Mouse (Mus musculus) embryo, embryonic 11 days (tissue): ENCODE results near the gene Cacna2d1.
A peak's percentile ranks its signal among the peaks of the same experiment; 100 is the strongest.

Source experiments
- DNase-seq: peaks from one replicate; pipeline ENCODE4 v3.0.0-alpha.2; 2015

Gene Cacna2d1

DNA sequence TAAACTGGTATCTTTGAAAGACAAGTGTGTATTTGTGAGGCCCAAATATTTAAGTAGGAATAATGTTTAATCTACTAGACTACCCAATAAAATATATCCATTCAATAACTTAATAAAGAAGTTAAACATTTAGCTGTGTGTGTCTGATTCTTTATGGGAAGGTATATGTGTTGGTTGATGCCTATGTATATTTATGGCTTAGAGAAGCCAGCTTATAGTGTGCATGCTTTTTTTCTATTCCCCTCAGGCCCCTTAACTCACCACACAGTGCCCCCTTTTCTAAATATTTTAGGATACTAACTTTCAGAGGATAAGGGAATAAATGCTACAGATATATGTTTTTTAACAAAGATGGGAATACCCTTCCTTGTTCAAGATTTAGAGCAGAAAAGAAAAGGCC lies 128.8 kb downstream of the Cacna2d1 start:
- no peak for DNase-seq

DNA sequence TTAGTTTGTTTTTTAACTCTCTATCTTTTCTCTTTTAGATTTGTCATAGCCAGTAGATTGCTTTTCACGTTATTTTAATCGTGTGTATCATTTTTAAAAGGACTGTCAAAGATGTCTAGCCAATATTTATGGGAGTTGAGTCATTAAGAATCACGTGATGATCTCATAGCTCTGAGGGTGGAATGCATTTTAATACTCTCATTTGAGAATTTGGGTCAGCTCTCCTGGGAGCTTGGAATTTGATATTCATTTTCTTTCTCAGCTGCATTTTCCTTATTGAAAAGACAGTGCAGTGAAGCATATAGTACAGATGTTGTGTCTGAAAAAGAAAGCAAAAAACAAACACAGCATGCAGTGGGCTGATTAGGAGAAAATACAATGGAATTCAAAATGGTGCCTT lies 129.5 kb downstream of the Cacna2d1 start:
- no peak for DNase-seq

DNA sequence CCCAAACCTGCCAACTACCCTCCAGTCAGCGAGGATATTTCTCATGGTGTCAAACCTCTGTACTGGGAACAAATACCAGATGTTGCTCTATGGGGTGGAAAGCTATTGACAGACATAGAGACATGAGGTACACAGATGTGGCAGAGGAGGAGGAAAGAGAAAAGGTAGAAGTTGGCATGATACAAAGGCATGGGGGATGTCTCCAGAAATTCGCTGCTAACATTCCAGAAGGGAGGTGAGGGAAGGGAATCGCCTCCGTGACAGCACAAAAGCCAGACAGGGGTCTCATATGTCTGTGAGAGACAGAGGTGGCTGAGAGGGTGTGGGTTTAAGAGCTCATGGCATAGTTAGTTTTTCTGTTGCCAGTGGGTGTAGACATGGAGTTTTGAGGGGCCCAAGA lies 131.3 kb downstream of the Cacna2d1 start:
- DNase-seq = peak; percentile 23

DNA sequence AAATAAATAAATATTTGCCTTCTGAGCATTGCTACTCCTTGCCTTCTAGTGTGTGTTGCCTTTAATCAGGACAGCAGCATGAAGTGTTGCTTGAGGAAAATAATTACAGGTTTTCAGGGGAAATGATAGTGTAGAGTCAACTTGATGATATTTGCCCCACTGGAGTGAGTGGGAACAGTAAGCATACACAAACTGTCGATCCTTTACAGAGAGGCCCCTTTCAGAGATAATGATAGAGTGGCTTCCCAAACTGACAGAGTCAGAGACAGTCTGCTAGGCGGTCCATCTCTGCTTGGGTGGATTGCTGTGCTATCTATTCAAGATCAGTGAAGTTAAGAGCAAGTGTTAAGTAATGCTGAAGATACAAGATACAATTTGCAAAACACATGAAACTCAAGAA lies 147.8 kb downstream of the Cacna2d1 start:
- DNase-seq = no peak

DNA sequence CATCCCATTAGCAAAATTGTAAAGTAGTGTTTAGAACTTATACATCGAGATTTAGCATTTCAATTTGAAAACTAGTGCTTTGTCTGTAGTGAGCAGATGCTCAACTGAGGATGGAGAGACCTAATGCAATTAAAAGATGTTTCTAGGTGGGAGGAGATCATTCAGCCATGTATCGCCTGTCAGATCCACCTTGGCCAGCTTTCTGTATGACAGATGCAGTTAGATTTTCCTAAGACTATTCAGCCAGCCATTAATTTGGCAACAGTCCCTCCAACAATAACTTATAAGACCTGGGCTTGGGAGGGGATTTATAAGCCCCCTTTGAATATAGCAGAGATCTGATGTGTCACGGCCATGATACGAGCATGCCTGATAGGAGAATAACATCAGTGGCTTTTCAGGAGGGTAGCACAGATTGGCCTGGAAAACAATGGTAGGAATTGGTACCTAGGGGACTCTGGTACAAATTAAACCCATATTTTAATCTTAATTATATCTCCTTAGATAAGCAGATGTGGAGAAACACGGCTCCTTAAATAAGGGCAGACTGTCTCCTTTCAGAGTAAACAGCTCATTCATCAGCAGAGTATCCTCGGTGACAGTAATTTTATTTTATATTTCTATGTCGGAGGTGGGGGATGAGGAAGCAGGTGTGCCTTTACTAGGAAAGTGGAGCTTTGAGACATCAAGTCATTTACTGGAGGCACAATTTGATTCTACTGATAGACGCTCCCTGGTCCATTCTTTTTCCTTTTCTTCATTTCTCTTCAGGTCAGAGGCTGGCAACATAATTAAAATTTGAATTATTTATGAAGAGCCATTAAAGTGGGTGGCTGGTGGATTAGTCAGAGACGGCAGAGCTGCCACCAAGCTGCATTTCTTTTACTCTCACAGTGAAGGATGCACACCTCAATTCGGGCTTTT lies 152.8 kb downstream of the Cacna2d1 start:
- no peak for DNase-seq

DNA sequence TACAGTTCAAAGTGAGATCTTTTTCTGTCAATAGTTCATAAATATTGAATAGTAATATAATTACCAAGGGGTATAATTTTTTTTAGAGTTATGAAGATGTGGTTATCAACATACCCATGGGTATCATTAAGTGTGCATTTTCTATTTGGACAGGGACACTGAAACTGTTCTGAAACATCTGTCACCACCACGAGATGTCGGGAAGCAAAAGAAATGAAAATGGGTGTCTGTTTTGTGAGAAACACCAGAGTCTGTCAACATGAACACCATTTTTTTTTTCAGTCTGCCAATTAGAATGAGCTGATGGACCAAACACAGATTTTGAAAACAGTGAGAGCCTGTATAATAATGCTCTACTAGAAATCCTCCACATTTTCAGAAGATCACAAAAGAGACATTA lies 153.5 kb downstream of the Cacna2d1 start:
- DNase-seq = no peak

DNA sequence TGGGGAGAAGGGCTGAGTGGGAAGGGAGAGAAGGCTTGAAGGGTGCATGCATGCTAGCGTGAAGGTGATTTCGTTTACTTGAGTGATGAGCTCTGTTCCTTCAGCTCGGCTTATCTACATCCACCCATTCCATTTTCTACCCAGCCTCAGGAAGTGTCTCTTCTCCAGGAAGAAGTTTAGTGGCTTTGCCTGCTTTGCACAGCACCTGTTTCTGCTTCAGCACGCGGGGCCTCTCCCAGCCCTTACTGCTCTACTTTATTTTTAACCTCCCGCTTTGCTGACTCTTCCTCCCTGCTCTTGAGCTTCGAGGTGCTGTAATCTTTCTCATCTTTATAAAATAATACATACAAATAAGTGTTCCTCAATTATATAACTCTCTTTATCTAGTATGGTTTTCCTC lies 158.0 kb downstream of the Cacna2d1 start:
- DNase-seq = no peak

DNA sequence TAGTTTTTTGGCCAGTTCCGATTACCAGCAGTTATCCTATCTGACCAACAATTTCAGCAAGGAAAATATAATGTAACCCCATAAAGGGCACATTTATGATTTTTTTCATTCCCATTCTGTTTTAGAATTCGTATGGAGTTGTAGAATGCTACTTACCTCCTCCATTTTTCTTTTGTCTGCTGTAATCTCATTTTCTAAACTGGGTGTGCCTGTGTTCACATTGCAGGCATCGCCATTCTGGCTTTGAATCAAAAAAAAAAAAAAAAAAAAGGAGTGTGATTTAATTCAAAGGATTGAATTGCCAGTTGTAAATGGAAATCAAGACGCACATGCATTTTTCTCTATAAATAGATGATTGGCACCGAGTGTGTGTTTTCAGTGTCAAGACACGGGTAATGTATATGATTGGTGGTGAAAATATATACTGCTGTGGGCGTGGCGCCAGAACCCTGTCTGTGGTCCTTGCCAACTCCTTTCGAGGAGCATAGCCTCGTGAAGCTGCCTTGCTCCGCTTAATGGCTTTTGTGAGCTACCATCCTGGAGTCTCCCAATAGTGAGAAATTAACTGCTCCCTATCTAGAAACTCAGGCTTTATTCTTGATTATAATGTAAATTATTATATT lies 158.7 kb downstream of the Cacna2d1 start:
- DNase-seq = no peak

DNA sequence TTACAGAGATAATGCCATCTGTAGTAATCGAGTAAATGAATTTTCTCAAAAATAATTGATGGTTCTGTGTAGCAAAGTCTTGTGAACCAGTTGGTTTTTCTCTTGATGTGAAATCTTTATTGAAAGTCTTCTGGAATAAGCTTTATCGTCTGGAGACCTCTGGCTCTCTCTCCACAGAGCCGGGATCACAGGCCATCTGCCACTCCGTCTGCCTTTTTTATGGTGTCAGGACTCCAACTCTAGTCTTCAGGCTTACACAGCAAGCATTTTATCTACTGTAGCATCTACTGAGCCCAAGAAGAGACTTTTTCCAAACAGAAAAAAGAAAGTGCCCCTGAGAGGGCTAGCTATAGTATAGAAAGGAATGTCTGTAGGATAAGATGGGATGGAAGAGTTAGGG lies 160.9 kb downstream of the Cacna2d1 start:
- no peak for DNase-seq

DNA sequence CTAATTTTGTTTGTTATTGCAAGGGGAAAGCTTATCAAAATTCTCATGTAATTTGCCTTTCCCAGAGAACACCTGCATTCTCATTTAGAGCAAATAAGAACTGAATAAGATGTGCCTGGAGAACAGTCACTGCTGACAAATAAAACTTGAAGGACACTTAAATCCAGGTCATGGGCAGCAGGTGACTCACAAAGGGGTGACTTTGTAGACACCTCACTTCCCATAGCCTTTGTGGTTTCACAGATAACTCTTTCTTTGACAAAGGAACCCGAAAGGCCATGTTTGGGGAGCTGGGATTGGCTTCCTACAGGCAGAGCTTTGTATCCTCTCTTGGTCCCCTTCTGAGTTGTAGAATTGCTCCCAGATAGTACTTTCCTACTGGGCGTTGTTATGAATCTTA lies 164.3 kb downstream of the Cacna2d1 start:
- no peak for DNase-seq

DNA sequence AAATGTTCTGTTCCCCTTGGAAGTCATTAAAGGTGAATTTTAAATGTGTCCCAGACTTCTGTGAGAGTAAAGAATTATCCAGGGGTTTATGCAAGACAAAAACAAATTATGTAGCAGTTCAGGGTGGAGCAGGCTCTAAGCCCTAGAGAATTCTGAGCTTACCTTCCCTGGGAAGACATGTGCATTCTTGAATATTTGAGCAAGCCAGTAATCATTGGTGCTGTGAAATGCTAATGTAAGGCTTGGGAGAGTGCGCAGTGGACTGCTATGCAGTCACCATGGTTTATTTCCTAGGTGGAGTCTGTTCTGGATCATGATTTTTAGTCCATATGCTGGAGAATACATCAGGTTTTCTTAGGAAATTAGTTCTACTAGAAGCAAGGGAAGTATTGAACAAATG lies 167.3 kb downstream of the Cacna2d1 start:
- no peak for DNase-seq

DNA sequence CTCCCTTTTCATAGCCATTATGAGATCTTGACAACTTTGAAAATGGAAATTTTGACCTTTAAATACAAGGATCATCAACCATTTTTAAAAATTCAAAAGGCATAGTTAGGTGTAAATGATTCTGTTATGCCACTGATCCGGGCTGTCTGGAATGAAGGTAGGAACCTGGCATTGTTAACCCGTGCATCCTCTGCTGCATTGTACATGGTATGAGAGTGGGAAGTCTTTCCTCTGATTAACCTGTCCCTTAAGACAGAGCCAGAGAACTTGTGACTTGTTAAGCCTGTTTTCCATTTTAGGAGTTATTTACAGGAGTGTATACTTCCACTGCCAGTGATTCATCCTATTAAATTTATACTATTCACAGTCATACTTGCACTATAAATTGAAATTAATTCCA lies 171.2 kb downstream of the Cacna2d1 start:
- no peak for DNase-seq

DNA sequence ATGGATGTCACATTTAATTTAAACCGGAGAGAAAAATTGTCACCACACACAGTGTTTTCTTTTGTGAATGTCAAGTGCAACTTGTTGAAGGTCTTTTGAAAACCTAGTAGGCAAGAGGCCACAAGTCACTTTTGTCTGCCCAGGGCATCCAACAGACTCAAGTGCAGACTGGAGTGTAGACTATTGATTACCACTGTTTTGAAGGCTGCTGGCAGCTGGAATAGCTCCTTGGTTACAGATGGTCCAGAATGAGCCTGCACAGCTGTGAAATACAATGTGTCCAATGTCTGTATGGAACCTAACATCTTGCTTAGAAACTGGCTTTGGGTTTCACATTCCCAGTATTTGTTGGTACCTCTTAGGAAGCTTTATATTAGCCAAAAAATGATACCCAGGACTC lies 176.2 kb downstream of the Cacna2d1 start:
- no peak for DNase-seq

DNA sequence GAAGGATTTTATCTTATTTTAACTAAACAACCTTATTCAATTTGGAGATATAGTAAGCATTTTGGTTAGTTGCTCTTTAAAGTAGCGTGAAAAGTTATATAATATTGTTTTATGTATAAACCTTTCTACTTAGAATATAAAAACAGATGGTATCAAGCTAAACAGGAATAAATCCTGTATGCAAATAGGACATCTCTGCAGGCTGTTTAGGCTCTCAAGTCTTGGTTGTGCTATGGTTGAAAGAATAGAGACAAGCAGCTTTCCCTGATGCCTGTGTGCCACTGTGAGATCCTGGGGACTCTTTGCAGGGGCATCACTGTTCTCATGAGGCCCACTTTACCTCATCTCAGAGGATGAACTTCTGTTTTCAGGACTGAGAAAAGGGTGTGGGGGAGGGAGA lies 179.4 kb downstream of the Cacna2d1 start:
- DNase-seq = no peak

DNA sequence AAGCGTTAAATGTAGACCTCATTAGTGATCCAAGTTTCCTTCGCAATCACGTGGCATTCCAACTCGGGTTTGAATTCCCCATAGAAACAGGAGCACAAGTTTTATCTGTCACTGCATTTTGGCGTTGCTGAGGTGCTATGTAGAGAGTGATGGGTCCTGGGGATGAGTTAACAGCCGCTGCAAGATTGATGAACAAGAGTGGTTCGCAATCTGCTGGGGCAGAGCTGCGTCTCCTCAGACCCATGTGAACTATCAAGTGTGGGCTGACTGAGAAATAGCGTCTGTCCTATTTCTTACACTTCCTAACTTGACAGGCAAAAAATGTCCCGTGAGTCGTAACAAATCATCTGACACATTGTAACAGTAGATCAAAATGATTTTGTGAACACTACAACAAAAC lies 186.8 kb downstream of the Cacna2d1 start:
- DNase-seq = no peak

DNA sequence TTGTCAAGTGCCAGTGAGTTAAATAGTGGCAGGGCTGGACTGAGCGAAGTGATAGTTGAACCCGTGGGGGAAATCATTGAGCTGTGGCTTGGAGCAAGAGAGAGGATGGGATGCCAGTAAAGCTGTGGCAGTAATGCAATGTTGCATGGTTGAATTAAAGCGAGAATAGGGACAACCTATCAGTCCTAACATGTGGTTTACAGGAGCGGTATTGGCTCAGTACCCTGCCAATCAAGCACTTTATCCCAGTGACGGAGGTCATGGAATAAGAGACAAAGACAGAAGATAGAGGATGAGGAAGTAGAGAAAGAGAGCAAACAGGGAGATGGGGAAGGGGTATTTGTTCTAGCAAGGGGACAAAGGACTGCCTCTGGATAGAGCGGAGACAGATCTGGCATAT lies 187.6 kb downstream of the Cacna2d1 start:
- no peak for DNase-seq

DNA sequence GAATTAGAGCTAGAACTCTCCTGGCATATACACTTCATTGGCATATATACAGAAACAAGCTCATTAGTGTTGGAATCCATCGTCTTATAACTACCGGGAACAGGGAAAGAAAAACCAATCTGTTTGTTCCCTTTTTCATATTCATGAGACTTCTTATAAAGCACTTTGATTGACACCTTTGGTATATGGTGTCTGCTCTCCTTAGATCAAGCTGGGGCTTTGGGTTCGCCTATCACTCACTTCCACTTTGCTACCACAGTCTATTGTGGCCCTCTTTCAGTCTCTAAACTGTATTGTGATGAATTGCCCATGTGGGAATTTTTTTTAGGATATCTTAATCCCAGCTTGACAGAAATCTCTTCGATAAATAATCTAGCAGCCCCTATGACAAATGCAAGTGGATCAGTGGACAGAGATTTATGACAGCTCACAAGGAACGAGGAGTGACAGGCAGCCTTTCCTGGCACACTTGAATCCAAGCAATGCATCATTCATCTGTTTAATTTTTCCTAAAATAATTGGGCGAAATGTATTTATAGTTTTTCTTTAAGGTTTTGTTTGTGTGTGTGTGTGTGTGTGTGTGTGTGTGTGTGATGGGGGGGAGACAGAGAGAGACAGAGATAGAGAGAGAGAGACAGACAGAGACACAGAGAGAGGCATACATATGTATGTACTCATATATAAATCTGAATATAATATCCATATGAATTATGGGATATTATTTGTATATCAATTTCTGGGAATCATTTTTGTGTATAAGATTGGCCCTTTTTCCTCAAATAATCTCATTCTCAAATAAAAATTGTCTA lies 200.0 kb downstream of the Cacna2d1 start:
- DNase-seq = no peak

DNA sequence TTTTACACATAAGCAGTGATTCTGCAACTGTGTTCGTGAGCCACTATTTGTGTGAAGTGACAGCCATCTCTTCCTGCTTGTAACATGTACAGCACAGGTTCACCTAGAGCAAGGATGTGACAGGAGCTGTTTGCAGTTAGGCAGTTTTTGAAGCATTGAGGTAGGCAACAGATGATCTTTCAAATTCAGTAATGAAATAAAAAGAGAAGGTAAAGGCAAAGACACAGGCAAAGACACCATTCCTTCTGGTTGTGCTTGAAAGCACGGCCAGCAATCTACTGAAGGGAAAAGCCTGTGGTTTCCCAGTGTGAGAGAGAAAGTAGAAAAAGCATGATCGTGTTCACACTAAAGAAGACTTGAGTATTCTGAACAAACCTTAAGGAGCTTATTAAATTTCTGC lies 201.5 kb downstream of the Cacna2d1 start:
- DNase-seq = no peak

DNA sequence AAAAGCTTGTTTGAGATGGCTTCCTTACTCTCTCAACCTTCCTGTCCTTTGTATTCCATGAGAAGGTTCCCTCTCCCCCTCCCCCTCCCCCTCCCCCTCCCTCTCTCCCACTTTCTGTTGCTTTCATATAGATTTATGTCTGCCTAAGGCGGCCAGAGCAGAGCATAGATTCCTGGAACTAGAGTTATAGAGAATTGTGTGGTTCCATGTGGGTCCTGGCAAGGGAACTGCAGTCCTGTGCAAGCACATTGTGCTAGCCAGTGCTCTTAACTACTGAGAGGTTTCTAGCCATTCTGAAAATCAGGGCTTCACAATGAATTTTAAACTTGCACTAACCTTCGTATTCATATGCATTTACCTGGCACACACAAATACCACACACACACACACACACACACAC lies 202.3 kb downstream of the Cacna2d1 start:
- DNase-seq = no peak

DNA sequence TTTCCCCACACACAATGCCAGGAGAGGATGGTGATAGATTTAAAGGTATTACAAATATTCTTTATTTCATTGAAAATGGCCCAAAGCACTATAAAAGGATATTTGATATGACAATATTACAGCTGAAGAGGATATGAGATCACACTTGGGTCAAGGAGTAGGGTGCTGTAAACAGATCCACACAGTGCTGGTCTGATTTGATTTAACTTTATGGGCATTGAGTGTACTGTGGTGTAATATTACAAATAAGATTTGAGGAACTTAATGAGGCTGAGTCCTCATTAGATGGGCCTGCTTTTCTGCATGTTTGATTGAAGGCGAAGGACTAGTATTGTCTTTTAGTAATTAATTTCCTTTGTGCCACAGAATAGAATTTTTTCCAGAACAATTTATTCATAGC lies 212.1 kb downstream of the Cacna2d1 start:
- DNase-seq = no peak

DNA sequence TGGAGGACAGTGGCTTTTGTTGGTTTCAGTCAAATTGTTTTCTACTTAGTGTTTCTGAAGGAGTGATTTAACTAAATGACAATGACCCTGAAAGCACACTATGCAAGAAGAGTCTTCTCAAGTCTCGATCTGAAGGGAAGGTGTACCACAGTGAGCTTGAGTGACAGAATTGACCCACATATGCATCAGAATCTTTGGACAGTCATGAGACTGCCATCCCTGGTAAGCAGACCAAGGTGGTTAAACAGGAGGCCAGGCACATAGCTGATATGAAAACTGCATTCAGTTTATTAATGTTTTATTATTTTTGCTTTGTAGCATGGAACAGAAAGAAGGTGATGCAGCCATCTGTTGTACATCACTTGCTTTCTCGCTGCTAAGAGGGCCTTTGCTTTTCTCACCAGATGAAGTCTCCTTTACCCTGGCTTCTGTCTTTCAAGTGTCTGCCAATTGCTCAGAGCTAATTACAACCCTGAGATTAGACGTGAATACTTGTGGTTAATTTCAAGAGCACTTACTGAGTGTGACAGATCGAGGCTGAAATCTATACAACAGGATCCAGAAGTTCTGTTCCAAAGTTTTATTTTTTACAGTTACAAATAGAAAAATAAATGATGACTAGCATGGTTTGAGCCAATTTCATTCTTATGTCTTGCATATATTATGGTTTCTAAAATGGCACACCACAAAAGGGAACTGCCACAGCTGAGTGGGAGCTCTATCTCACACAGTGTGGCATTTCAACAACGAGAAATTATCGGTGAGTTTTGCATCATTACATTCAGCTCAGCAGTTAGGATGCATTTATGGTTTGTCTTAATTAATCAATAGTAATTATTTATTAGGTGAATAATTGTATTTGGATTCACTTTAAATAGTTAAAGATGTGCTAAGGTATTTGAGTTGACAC lies 221.1 kb downstream of the Cacna2d1 start:
- DNase-seq = no peak

DNA sequence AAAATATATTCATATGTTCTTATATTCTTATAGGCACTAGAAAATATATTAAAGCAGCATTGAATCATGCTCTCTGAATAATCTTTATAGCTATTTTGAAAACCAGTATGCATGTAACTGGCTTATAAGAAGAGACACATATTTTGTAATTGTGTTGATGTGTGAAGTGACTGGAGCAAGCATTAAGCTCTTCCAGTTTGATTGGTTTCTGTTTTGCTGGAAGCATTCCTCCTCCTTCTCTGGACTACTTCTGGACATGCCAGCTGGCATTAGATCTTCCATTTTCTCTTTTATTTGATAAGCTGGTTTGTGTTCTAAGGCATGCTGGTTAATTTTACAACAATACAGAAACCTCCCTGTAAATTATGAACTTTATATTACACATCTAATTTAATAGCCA lies 228.8 kb downstream of the Cacna2d1 start:
- no peak for DNase-seq
